Mouse (Mus musculus) ES-Bruce4 (cell line): ENCODE results near the gene Llph.

Experiments
- CTCF ChIP-seq: IDR thresholded peaks from one replicate; pipeline ENCODE4 v1.8.1; 2011; ENCODE audit warnings: low read depth, low read length
- EP300 ChIP-seq: IDR thresholded peaks from 2 replicates; pipeline ENCODE4 v1.6.1; 2011; ENCODE audit warnings: low read depth, low read length; ENCODE audit not compliant: insufficient read depth
- POLR2A ChIP-seq: IDR thresholded peaks from one replicate; pipeline ENCODE4 v1.8.1; 2011; ENCODE audit warnings: low read length; ENCODE audit not compliant: insufficient read depth

DNA sequence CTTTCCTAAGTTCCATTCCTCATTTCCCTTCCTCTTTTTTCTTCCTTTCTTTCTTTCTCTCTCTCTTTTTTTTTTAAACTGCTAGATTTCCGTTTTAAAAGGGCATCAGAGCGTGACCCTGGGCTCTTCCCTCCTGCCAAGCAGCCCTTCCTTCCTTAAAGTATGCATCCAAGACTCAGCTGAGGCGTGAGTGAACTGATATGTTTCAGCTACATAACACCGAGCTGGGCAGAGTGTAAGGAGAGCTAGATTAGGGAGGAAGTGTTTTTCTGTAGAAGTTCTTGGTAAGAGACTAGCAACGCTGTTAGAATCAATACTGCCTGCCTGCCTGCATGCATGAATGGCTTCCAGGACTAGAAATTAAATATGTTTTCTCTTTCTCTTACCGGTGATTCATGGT, 37.1 kb upstream of the Llph start:
- TF ChIP-seq EP300 (no peak), POLR2A (no peak), CTCF (no peak)
